ENCODE assay signal across 25 mouse cellular contexts in the genomic region with DNA sequence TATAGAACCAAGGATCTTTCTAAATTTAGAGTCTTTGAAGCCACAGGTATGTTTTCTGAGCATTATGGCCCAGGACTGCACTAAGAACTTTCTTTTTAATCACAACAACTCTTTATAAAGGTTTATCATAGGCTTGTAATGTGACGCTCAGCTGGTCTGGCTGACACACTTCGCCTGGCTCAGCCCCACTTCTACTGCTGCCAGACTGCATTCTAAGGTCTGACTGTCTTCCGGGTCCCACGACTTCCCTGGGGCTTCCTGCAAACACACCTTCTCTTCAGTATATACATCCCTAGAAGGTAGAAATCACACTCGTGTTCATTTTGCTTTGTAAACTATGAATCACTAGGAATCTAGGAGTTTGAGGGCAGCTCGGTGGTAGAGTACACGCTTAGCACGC. TPM values are rescaled to one million over a fixed set of nuclear protein-coding genes. Genes with fewer than 3 reads are reported as not detected.
DNase-seq lines count a peak whose midpoint lies in the region; ATAC-seq and TF ChIP-seq lines count a peak whose summit lies in the region.
"Had no signal": no experiment of that assay in that cellular context is flagged by ENCODE, and none has a peak within 500 bp of the region (broad histone marks: within the 10 kb centered on the region; RNA-seq: fewer than 3 reads in every experiment).

No protein-coding gene starts in this region.

- H3K9ac ChIP-seq in heart, embryonic 16.5 days (ENCODE audit: low read length): no peak overlapping the region
- H3K9ac ChIP-seq in heart, embryonic 11.5 days (ENCODE audit: low read depth, low read length): no peak overlapping the region
- no peak overlapping the region for H3K9ac ChIP-seq in stomach, postnatal 0 days (ENCODE audit: low read length)
- H3K9ac ChIP-seq: embryonic facial prominence, embryonic 12.5 days; heart, embryonic 13.5 days; kidney, embryonic 15.5 days; limb, embryonic 15.5 days; midbrain, embryonic 12.5 days; stomach, embryonic 15.5 days had no signal

- no peaks in the 10 kb centered on the region for H3K9me3 ChIP-seq in heart, embryonic 16.5 days (replicated peaks; ENCODE audit: control insufficient read depth, low read length)
- no peaks in the 10 kb centered on the region for H3K9me3 ChIP-seq in heart, embryonic 11.5 days (replicated peaks; ENCODE audit: control insufficient read depth, low read length)
- no peaks in the 10 kb centered on the region for H3K9me3 ChIP-seq in stomach, postnatal 0 days (ENCODE audit: control insufficient read depth, low read length)
- H3K9me3 ChIP-seq: embryonic facial prominence, embryonic 12.5 days; G1E; heart, embryonic 13.5 days; kidney, embryonic 15.5 days; limb, embryonic 15.5 days; midbrain, embryonic 12.5 days; stomach, embryonic 15.5 days had no signal

- peaks cover 16% of the 10 kb centered on the region for H3K4me1 ChIP-seq in heart, embryonic 16.5 days (ENCODE audit: control insufficient read depth, insufficient read depth, low read length)
- H3K4me1 ChIP-seq in heart, embryonic 11.5 days (ENCODE audit: control insufficient read depth, insufficient read depth, low read length): no peaks in the 10 kb centered on the region; the same call in 1 of the 2 replicates
- peaks cover 18% of the 10 kb centered on the region for H3K4me1 ChIP-seq in lung, adult 2 months (ENCODE audit: control insufficient read depth, insufficient read depth, low read length)
- H3K4me1 ChIP-seq in stomach, postnatal 0 days (replicated peaks; ENCODE audit: control insufficient read depth, insufficient read depth): no peaks in the 10 kb centered on the region
- H3K4me1 ChIP-seq: midbrain, embryonic 12.5 days had no signal

- H3K36me3 ChIP-seq in heart, embryonic 16.5 days (ENCODE audit: control insufficient read depth, insufficient read depth): no peaks in the 10 kb centered on the region
- H3K36me3 ChIP-seq in heart, embryonic 11.5 days (ENCODE audit: control insufficient read depth, insufficient read depth, low read length): no peaks in the 10 kb centered on the region
- H3K36me3 ChIP-seq in stomach, postnatal 0 days (ENCODE audit: control insufficient read depth, insufficient read depth, low read length): no peaks in the 10 kb centered on the region
- H3K36me3 ChIP-seq: embryonic facial prominence, embryonic 12.5 days; G1E; heart, embryonic 13.5 days; kidney, embryonic 15.5 days; limb, embryonic 15.5 days; midbrain, embryonic 12.5 days; stomach, embryonic 15.5 days had no signal

- no peaks in the 10 kb centered on the region for H3K27me3 ChIP-seq in heart, embryonic 16.5 days (ENCODE audit: control insufficient read depth, insufficient read depth, low read length)
- H3K27me3 ChIP-seq in heart, embryonic 11.5 days (ENCODE audit: control insufficient read depth, insufficient read depth, low read length): no peaks in the 10 kb centered on the region
- no peaks in the 10 kb centered on the region for H3K27me3 ChIP-seq in stomach, postnatal 0 days (ENCODE audit: control insufficient read depth, insufficient read depth, low read length)
- H3K27me3 ChIP-seq: CH12.LX; embryonic facial prominence, embryonic 12.5 days; heart, embryonic 13.5 days; kidney, embryonic 15.5 days; limb, embryonic 15.5 days; midbrain, embryonic 12.5 days; Patski; stomach, embryonic 15.5 days had no signal

- H3K4me3 ChIP-seq in gastrocnemius, adult 2 months: peak overlapping the region; percentile 41
- H3K4me3 ChIP-seq in heart, embryonic 16.5 days (ENCODE audit: low read length): no peak overlapping the region
- no peak overlapping the region for H3K4me3 ChIP-seq in heart, embryonic 11.5 days (ENCODE audit: low read depth, low read length)
- peak overlapping the region; percentile 5 for H3K4me3 ChIP-seq in lung, adult 2 months (replicated peaks; ENCODE audit: extremely low read depth, low read depth, low read length)
- H3K4me3 ChIP-seq in stomach, postnatal 0 days (ENCODE audit: low read depth, low read length): no peak overlapping the region
- H3K4me3 ChIP-seq: embryonic facial prominence, embryonic 12.5 days; heart, embryonic 13.5 days; kidney, embryonic 15.5 days; limb, embryonic 15.5 days; midbrain, embryonic 12.5 days; stomach, embryonic 15.5 days had no signal

- no peak for ATAC-seq in heart, embryonic 16.5 days (replicated peaks; ENCODE audit: extremely low read depth, insufficient read depth, low FRiP score)
- ATAC-seq in heart, embryonic 11.5 days (replicated peaks; ENCODE audit: insufficient number of reproducible peaks, low FRiP score, low TSS enrichment): no peak
- no peak for ATAC-seq in stomach, postnatal 0 days (ENCODE audit: low FRiP score, low TSS enrichment)
- ATAC-seq: hindbrain, postnatal 0 days; intestine, embryonic 16.5 days; Patski had no signal

- no peak for TF ChIP-seq EP300 in stomach, postnatal 0 days (optimal IDR thresholded peaks at IDR 0.05)

- peak overlapping the region; percentile 78 for H3K27ac ChIP-seq in gastrocnemius, adult 2 months
- 0 out of 2 replicates have a peak overlapping the region, but pooled peaks have one; percentile 31 for H3K27ac ChIP-seq in heart, embryonic 16.5 days (ENCODE audit: low read length)
- no peak overlapping the region for H3K27ac ChIP-seq in heart, embryonic 11.5 days (ENCODE audit: low read depth, low read length)
- 0 out of 2 replicates have a peak overlapping the region, but pooled peaks have one; percentile 6 for H3K27ac ChIP-seq in stomach, postnatal 0 days (replicated peaks)
- H3K27ac ChIP-seq: embryonic facial prominence, embryonic 12.5 days; hindbrain, postnatal 0 days; kidney, embryonic 15.5 days; limb, embryonic 15.5 days; midbrain, embryonic 12.5 days; stomach, embryonic 15.5 days had no signal

- H3K4me2 ChIP-seq in heart, embryonic 16.5 days (ENCODE audit: low read depth, low read length): no peak overlapping the region
- H3K4me2 ChIP-seq in heart, embryonic 11.5 days: no peak overlapping the region
- H3K4me2 ChIP-seq in stomach, postnatal 0 days (replicated peaks; ENCODE audit: low read depth): no peak overlapping the region
- H3K4me2 ChIP-seq: embryonic facial prominence, embryonic 12.5 days; heart, embryonic 13.5 days; kidney, embryonic 15.5 days; limb, embryonic 15.5 days; midbrain, embryonic 12.5 days; stomach, embryonic 15.5 days had no signal

- DNase-seq in gastrocnemius, adult 2 months: peak; percentile 31
- DNase-seq in gastrocnemius, postnatal 25 days: no peak
- no peak for DNase-seq in lung, adult 2 months
- no peak for DNase-seq in lung, postnatal 25 days (ENCODE audit: low spot score)
- DNase-seq in stomach, postnatal 0 days (ENCODE audit: low spot score): no peak
- DNase-seq: adrenal gland, postnatal 10 days; B cell, adult 2 months; cerebellum, adult 9-11 months; left cerebral cortex, postnatal 4 days; lung, postnatal 14 days; thymus, adult 18-20 months; thymus, postnatal 36 days had no signal

- intact Hi-C loops in gastrocnemius, adult 2 months (cut with DNase I): no loop called here

- TF ChIP-seq CTCF in gastrocnemius, adult 2 months (IDR thresholded peaks at IDR 0.05): no peak
- TF ChIP-seq CTCF in lung, adult 2 months (IDR thresholded peaks at IDR 0.05; ENCODE audit: insufficient read depth, low read length): no peak
- TF ChIP-seq CTCF in stomach, postnatal 0 days (IDR thresholded peaks at IDR 0.05; ENCODE audit: low read depth): no peak

- no peak for TF ChIP-seq POLR2A in lung, adult 2 months (IDR thresholded peaks at IDR 0.05; ENCODE audit: borderline replicate concordance, extremely low read depth, low read depth, low read length)

- 71% methylated on average over 8 of the region's 8 CpGs for WGBS in heart, embryonic 16.5 days
- 82% methylated on average over 8 of the region's 8 CpGs for WGBS in heart, embryonic 11.5 days (ENCODE audit: insufficient replicate concordance)
- 47% methylated on average over 8 of the region's 8 CpGs for WGBS in lung, adult 2 months
- WGBS in stomach, postnatal 0 days: 61% methylated on average over 8 of the region's 8 CpGs

RNA-seq across cellular contexts. Expression of gene Prkd3, which starts 26.2 kb away (rescaled TPM):
- 1 to 10 TPM; 8.6 to 9.7 TPM for total RNA-seq in gastrocnemius, adult 2 months (2021)
- total RNA-seq in gastrocnemius, postnatal 25 days (2021): 1 to 10 TPM; 8.4 to 8.5 TPM
- polyA plus RNA-seq in heart, embryonic 16.5 days (2015; fragmentation: Nextera tagmentation; extraction: Ambion mirVana): 23.1 and 24.0 TPM in 2 replicates
- 28.3 and 32.8 TPM in 2 replicates for polyA plus RNA-seq in heart, embryonic 11.5 days (2014; fragmentation: Nextera tagmentation; extraction: Ambion mirVana)
- polyA plus RNA-seq in lung, adult 2 months (2012; rRNA removed): 11.7 and 19.0 TPM in 2 replicates
- 10.8 and 11.4 TPM in 2 replicates for polyA plus RNA-seq in stomach, postnatal 0 days (2015; fragmentation: Nextera tagmentation; extraction: Ambion mirVana)
- total RNA-seq: CH12.LX had no signal
- polyA plus RNA-seq: G1E had no signal

RNA-seq across cellular contexts. Expression of gene Qpct, which starts 57.3 kb away (rescaled TPM):
- total RNA-seq in gastrocnemius, adult 2 months (2021): 1 to 10 TPM; 2.4 to 3.8 TPM
- total RNA-seq in gastrocnemius, postnatal 25 days (2021): 1 to 10 TPM; 3.9 to 5.4 TPM
- polyA plus RNA-seq in heart, embryonic 16.5 days (2015; fragmentation: Nextera tagmentation; extraction: Ambion mirVana): 18.6 and 24.8 TPM in 2 replicates
- 37.4 and 42.5 TPM in 2 replicates for polyA plus RNA-seq in heart, embryonic 11.5 days (2014; fragmentation: Nextera tagmentation; extraction: Ambion mirVana)
- polyA plus RNA-seq in lung, adult 2 months (2012; rRNA removed): 4.7 and 6.1 TPM in 2 replicates
- polyA plus RNA-seq in stomach, postnatal 0 days (2015; fragmentation: Nextera tagmentation; extraction: Ambion mirVana): 23.6 and 23.7 TPM in 2 replicates
- total RNA-seq: CH12.LX had no signal
- polyA plus RNA-seq: G1E had no signal

RNA-seq across cellular contexts. Expression of gene Ndufaf7, which starts 57.4 kb away (rescaled TPM):
- 10 to 100 TPM; 22.0 to 31.8 TPM for total RNA-seq in gastrocnemius, adult 2 months (2021)
- 10 to 100 TPM; 24.7 to 27.8 TPM for total RNA-seq in gastrocnemius, postnatal 25 days (2021)
- 63.5 and 66.1 TPM in 2 replicates for polyA plus RNA-seq in heart, embryonic 16.5 days (2015; fragmentation: Nextera tagmentation; extraction: Ambion mirVana)
- 62.1 and 66.6 TPM in 2 replicates for polyA plus RNA-seq in heart, embryonic 11.5 days (2014; fragmentation: Nextera tagmentation; extraction: Ambion mirVana)
- polyA plus RNA-seq in lung, adult 2 months (2012; rRNA removed): 4.9 and 9.2 TPM in 2 replicates
- 37.8 and 40.6 TPM in 2 replicates for polyA plus RNA-seq in stomach, postnatal 0 days (2015; fragmentation: Nextera tagmentation; extraction: Ambion mirVana)

RNA-seq across cellular contexts. Expression of gene Cebpz, which starts 57.5 kb away (rescaled TPM):
- total RNA-seq in gastrocnemius, adult 2 months (2021): 10 to 100 TPM; 26.2 to 27.5 TPM
- total RNA-seq in gastrocnemius, postnatal 25 days (2021): 10 to 100 TPM; 16.4 to 21.8 TPM
- polyA plus RNA-seq in heart, embryonic 16.5 days (2015; fragmentation: Nextera tagmentation; extraction: Ambion mirVana): 25.3 and 29.8 TPM in 2 replicates
- 36.0 and 41.3 TPM in 2 replicates for polyA plus RNA-seq in heart, embryonic 11.5 days (2014; fragmentation: Nextera tagmentation; extraction: Ambion mirVana)
- polyA plus RNA-seq in lung, adult 2 months (2012; rRNA removed): 3.2 and 6.0 TPM in 2 replicates
- polyA plus RNA-seq in stomach, postnatal 0 days (2015; fragmentation: Nextera tagmentation; extraction: Ambion mirVana): 32.6 and 44.7 TPM in 2 replicates

Comparison
In these comparisons a context has a peak if more than half of its experiments do, and no peak if none do; other contexts are left out.
1. H3K4me3 ChIP-seq: peak in gastrocnemius, adult 2 months (single experiment) and lung, adult 2 months (single experiment); none in heart, embryonic 16.5 days (single experiment), heart, embryonic 11.5 days (single experiment) and stomach, postnatal 0 days (single experiment).